Mouse (Mus musculus) midbrain, embryonic 13.5 days (tissue): ENCODE data around the gene Bmp2k. TPM values are rescaled to one million over a fixed set of nuclear protein-coding genes. Genes with fewer than 3 reads are reported as not detected.

Experiments used
- ATAC-seq: fragments of 200-750 bp; cut with Nextera tagmentation; 2 replicates; pipeline ENCODE4 v1.8.0; 2017; ENCODE audit warnings: mild to moderate bottlenecking, moderate TSS enrichment, moderate library complexity
- H3K27ac ChIP-seq: fragments of 300-500 bp; sonication (generic); 2 replicates; pipeline ENCODE4 v1.5.1; 2015; ENCODE audit warnings: inconsistent platforms, mild to moderate bottlenecking, moderate library complexity
- H3K27me3 ChIP-seq: fragments of 300-500 bp; sonication (generic); 2 replicates; pipeline ENCODE4 v1.6.1; 2015; ENCODE audit warnings: mild to moderate bottlenecking, inconsistent platforms
- H3K36me3 ChIP-seq: fragments of 300-500 bp; sonication (generic); 2 replicates; pipeline ENCODE4 v1.6.1; 2015; ENCODE audit warnings: mild to moderate bottlenecking, inconsistent platforms
- H3K4me1 ChIP-seq: fragments of 300-500 bp; sonication (generic); replicated peaks from 2 replicates; pipeline ENCODE4 v1.6.1; 2015; ENCODE audit warnings: inconsistent platforms
- H3K4me2 ChIP-seq: fragments of 300-500 bp; sonication (generic); replicated peaks from 2 replicates; pipeline ENCODE4 v1.6.1; 2015; ENCODE audit warnings: moderate library complexity, mild to moderate bottlenecking, inconsistent platforms
- H3K4me3 ChIP-seq: fragments of 300-500 bp; sonication (generic); replicated peaks from 2 replicates; pipeline ENCODE4 v1.5.1; 2015; ENCODE audit warnings: mild to moderate bottlenecking, inconsistent platforms
- H3K9ac ChIP-seq: fragments of 300-500 bp; sonication (generic); replicated peaks from 2 replicates; pipeline ENCODE4 v1.6.1; 2015; ENCODE audit warnings: mild to moderate bottlenecking, inconsistent platforms
- H3K9me3 ChIP-seq: fragments of 300-500 bp; sonication (generic); 2 replicates; pipeline ENCODE4 v1.6.1; 2016; ENCODE audit warnings: mild to moderate bottlenecking, inconsistent platforms
- WGBS: fragments of 180-500 bp; shearing (Covaris S2); methylation state at CpG from one replicate; pipeline ENCODE4 v1.1.7; 2015; 5-methylcytosine and 5-hydroxymethylcytosine counted together
- polyA plus RNA-seq: library from polyadenylated mRNA; unstranded; fragments of >200 nt; fragmentation: Nextera tagmentation; extraction: Ambion mirVana; gene quantifications from 2 replicates; pipeline ENCODE4 v1.2.1, GENCODE M21; 2015

The Bmp2k gene
- polyA plus RNA-seq, 1 experiment from 2014 or later, result 8.3 TPM

DNA sequence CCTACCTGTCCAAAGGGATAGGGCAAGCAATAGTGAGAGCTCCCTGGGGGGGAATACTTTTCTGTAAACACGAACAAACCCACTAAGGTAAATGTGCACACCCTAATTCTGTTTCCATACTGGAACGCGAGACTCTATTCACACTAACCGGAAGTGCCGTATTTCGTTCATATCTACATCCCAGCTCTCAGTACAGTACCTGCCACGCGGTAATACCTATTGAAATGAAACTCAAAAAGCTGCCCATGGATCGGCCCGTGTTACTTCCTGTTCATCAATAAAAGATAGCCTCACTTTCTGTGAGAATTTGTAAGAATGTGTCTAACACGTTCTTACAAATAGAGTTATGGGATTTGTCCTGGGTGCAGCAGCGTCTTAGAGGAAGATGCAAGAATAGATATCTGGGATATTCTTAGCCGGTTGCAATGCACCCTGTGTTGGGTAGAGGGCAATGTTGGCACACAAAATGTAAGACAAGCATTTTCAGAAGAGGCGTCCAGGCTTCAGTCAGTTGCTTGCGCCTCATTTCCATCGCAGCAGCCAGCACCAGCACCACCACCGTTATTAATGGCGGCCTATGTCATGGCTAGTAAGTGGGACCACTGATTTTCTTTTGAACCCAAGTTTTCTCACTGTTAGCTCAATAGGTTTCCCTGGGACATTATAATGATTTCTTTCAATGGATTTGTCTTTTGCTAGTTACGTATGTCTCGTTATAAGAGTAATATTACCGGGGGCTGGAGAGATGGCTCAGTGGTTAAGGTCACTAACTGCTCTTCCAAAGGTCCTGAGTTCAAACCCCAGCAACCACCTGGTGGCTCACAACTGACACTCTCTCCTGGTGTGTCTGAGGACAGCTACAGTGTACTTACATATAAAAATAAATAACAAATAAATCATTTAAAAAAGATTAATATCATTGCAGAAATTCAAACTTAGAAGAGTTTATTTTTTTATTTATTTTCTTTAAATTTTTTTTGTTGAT is 131.0 kb downstream of the Bmp2k start:
- Histone ChIP-seq H3K27me3 (0 out of 2 replicates have a peak, but pooled peaks cover 7% of the 10 kb centered on the region), H3K4me3 (no peak overlapping the region), H3K27ac (no peak overlapping the region), H3K9me3 (no peaks in the 10 kb centered on the region), H3K9ac (no peak overlapping the region), H3K36me3 (no peaks in the 10 kb centered on the region), H3K4me2 (no peak overlapping the region), H3K4me1 (no peaks in the 10 kb centered on the region)
- ATAC-seq, result peak; percentile 85
- 51% methylated on average over 21 of the region's 21 CpGs for WGBS

DNA sequence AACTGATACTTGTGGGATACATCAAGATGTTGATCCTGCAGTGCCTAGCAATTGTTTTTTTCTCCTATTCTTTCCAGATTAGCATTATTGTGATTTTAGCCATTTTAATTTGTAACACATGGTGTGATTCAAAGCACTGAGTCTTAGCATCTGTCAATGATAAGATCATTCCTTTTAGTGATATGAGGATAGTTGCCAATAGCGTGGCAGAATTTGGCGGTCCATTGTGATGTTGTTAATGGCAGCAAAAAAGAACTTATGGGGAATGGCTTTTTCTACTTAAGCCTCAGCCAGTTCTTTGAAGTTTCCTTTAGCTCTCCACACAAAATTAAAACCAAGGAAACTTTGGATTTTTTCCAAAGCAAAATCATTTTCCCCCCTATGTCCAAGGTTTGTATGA is 132.1 kb downstream of the Bmp2k start:
- H3K4me1 ChIP-seq, result no peaks in the 10 kb centered on the region
- no peak overlapping the region for H3K4me3 ChIP-seq
- 0 out of 2 replicates have a peak, but pooled peaks cover 7% of the 10 kb centered on the region for H3K27me3 ChIP-seq
- no peak for ATAC-seq
- no peak overlapping the region for H3K9ac ChIP-seq
- H3K4me2 ChIP-seq, result no peak overlapping the region
- no peak overlapping the region for H3K27ac ChIP-seq
- H3K9me3 ChIP-seq, result no peaks in the 10 kb centered on the region
- H3K36me3 ChIP-seq, result no peaks in the 10 kb centered on the region
- 86% methylated on average over 2 of the region's 2 CpGs for WGBS

DNA sequence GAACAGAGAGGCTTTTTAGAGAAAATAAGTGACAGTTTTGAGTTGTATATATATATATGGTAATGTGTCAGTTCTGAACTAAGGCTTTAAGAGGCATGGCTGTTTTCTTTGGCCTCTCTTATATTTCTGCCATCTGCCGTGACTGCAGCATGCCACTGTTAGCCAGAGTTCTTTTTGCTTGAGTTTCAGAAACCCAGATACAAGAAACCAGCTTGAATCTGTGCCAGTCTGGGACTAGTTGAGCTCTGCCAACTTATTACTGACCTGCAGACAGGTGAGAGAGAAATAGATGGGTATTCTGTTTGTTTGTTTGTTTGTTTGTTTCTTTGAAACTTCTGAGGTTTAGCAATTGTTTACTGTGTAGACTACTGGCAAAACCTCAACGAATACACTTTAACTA is 137.8 kb downstream of the Bmp2k start:
- WGBS, result 85% methylated on average over 2 of the region's 2 CpGs
- no peak overlapping the region for H3K4me2 ChIP-seq
- no peak for ATAC-seq
- H3K9me3 ChIP-seq, result no peaks in the 10 kb centered on the region
- no peaks in the 10 kb centered on the region for H3K36me3 ChIP-seq
- no peak overlapping the region for H3K4me3 ChIP-seq
- no peaks in the 10 kb centered on the region for H3K4me1 ChIP-seq
- H3K27ac ChIP-seq, result no peak overlapping the region
- H3K27me3 ChIP-seq, result no peaks in the 10 kb centered on the region
- H3K9ac ChIP-seq, result no peak overlapping the region

Other genes starting within 250 kb of the Bmp2k start
- gene Anxa3, start 204.3 kb upstream of the Bmp2k start, polyA plus RNA-seq, result 21.7 and 22.7 TPM in 2 replicates
- gene Paqr3, start 113.9 kb downstream of the Bmp2k start, polyA plus RNA-seq, result 23.4 and 25.9 TPM in 2 replicates